Mouse (Mus musculus) T-helper 2 cell (primary cell): ENCODE measurements at regions not wholly inside any gene's neighbourhood (a gene's known extent, or its start where the extent isn't known, plus 50 kb on each side); places are given as distances from the start of the nearest gene placed in this dataset.

Experiments
- in situ Hi-C: fragments of 300-600 bp; cut with MboI, MseI; formaldehyde crosslinking; loops from one replicate; pipeline ENCODE4 v1.15.1; 2025; ENCODE audit warnings: high pct_unique_total_duplicates

GRCm38 (mm10) chr7:129814149-129814860 lies 222.6 kb downstream of the Wdr11 start:
- in situ Hi-C loops = no loop called here

GRCm38 (mm10) chr7:129818833-129819232 lies 227.2 kb downstream of the Wdr11 start:
- in situ Hi-C loops = no loop called here

DNA sequence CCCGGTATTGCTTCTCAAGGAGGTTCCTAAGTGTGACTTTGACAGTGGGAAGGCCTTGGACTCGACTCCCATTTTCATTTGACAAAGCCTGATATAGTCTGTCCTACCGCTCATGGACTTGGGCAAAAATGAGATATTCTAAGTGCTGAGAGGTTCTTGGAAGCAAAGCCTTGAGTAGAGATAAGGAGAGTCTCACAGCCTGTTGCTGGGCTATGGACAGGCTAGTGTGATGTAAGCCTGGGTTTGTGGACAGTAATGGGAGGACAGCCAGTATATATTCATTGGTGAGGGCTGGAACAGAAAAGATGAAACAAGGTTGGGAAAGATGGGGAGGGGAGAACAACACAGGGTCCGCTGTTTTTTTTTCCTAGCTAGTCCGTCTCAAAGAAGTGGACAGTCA lies 228.0 kb downstream of the Wdr11 start:
- in situ Hi-C loops = no loop called here

- in situ Hi-C loops = no loop called here
These were observed 237.3 kb downstream of the Wdr11 start for GRCm38 (mm10) chr7:129828970-129829369.

- in situ Hi-C loops = no loop called here
These were observed 241.2 kb downstream of the Wdr11 start for GRCm38 (mm10) chr7:129832830-129833229.

- in situ Hi-C loops = no loop called here
These were observed 250.8 kb downstream of the Wdr11 start for GRCm38 (mm10) chr7:129842303-129843122.

- in situ Hi-C loops = no loop called here
These were observed 255.5 kb downstream of the Wdr11 start for GRCm38 (mm10) chr7:129847136-129847535.

DNA sequence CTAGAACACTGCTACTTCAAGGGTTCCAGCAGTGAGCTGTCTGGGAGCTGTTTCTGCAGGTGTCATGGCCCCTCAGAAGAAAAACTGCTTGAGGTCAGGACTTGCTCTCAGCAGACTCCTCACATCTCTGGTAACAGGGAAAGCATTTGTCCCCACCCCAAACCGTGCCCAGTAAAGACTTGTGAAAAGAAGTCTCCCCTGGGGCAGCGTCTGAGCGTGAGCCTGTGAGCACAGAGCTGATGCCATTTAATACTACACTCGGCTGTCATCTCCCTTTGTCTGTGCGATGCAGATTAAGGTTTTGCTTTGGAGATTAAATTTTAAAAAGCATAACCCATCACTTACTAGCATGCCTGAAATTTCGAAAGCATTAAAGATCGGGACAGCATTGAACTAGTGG lies 261.9 kb downstream of the Wdr11 start:
- in situ Hi-C loops = no loop called here

GRCm38 (mm10) chr7:129854942-129855341 lies 263.3 kb downstream of the Wdr11 start:
- in situ Hi-C loops = no loop called here

DNA sequence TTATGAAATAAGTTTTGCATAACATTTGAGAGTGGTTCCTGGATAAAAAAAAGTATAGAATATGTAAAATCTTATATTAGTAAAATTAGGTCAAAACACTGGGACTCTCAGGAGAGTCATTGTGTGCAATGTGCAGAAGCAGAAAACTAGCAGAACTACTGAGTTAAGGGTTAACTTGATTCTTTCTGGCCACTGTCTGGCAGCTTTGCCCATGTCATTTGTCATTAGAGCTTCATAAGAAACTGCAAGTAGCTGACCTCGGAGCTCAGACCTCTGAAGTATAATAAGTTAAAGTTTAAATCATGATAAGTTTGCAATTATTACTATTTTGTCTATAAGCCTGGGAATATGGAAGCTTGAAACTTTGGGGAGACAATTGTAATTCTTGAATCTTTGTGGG lies 271.3 kb downstream of the Wdr11 start:
- in situ Hi-C loops = no loop called here

DNA sequence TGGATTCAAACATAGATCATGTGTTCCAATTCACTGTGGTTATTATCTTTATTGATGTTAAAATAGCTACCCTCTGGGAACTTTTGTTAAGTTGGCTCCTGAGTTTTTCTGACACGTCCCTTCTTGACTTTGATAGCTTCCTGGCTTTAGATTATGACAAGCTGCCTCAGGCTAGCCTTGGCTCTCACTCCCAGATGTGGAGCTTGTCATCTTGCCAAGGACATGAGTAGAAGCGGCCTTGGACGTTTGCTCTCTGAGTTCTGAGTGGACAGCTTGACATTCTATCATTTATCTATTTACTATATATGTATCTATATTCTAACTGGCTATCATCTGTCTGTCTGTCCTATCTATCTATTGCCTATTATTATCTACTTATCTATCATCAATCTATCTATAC lies 273.9 kb downstream of the Wdr11 start:
- in situ Hi-C loops = no loop called here

DNA sequence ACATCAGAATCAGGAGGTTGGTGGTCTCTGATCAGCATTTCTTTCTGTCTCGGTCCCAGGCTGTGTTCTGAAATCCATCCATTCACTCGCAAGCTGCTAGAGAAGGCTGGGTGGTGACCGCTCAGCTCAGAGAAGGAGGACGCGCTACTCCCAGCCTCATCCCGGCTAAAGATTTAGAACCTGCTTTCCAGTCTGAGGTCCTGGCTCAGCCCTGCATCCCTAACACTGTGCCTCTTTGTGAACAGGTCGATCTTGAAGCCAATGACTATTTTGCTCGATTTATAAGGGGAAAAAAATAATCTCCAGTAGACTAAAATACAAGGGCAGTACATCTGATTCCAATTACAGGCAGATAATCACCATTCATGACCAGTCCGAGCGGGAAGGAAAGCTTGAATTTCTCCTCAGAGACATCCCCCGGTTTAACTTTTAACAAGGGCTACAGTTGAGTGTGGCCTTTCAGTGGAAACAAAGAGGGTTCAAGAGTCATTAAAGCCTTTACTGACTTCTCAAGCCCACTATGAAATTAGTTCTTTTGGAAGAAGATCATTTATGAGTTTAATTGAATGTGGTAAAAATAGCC lies 280.6 kb downstream of the Wdr11 start:
- in situ Hi-C loops = no loop called here

- in situ Hi-C loops = no loop called here
These were observed 284.7 kb downstream of the Wdr11 start for GRCm38 (mm10) chr7:129876202-129876851.

GRCm38 (mm10) chr7:129876852-129877223 lies 285.2 kb downstream of the Wdr11 start:
- in situ Hi-C loops = no loop called here

- in situ Hi-C loops = no loop called here
These were observed 304.6 kb downstream of the Wdr11 start for GRCm38 (mm10) chr7:129896291-129896690.

DNA sequence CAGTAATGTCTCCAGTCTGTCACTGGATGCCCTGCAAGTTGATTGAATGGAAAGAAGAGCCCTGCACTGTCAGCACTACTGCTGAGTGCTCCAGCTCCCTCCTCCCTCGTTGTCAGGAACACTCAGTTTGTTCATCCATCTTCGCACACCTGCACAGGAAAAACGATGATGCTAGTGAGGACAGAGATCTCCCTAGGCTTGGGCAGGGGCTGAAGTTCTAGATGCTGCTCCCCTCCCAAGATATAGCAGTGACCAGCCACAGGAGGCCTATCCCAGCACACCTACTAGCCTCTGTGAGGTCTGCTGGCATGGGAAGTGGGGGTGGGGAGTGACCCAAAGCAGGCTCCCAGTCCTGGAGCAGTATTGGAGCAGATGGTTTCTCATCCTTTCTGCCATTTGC lies 305.8 kb downstream of the Wdr11 start:
- in situ Hi-C loops = no loop called here

DNA sequence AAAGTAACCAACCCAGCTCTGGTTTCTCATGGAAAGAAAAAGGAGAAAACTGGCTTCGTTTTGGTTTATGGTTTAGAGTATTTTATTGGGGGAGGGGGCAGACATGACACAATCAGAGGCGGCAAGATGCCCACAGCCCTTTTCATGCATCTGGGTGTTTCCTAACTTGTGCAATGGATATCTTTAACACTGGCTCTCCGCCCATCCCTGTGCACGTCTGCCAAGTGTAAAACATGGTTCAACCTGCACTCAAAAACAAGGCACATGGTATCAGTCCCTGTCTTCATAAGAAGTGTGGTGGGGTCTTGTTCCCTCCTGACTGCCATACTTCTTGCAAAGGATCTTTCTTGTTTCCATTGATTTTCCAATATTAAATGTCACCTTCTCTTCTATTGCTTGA lies 310.6 kb downstream of the Wdr11 start:
- in situ Hi-C loops = loop anchor here (25.0 kb wide), 1 partner anchor 1040 kb away; no protein-coding TSS in a partner anchor

DNA sequence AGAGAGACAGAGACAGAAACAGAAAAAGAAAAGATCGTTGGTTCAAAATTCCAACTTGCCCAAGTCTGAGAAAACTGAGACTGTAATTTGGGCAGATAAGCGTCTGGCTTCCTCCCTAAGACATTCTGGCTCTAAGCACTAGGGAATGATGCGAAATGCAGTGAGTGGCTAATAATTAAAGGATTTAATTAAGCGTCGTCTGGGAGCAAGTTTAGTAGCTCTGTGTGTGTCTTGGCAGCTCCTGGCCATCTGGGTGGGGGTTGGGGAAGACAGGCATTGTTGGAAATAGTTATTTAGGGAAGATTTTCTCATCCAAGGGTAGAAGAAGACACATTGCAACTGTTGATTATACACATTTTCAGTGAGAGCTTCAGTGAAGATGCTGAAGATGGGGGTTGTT lies 311.5 kb downstream of the Wdr11 start:
- in situ Hi-C loops = loop anchor here (25.0 kb wide), 1 partner anchor 1041 kb away; no protein-coding TSS in a partner anchor

GRCm38 (mm10) chr7:129906131-129906530 lies 314.5 kb downstream of the Wdr11 start:
- in situ Hi-C loops = loop anchor here (25.0 kb wide), 1 partner anchor 1044 kb away; no protein-coding TSS in a partner anchor

DNA sequence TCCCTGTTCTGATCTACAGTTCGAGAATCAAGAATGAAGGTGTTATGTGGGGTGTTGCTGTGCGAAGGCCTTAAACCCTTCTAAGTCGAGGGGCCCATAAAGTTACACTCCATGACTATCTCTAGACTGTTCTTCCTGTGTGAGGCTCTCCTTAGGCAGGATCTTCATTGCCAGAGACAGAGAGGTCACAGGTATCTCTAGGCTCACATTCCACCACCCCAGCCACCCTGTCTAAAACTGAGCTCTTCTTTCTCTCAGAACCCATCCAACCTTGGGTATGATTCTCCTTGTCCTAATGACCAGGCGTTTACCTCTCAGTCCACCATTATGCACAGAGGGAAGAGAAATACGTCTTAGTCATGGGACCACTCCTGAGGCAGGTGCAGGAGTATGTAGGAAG lies 317.2 kb downstream of the Wdr11 start:
- in situ Hi-C loops = loop anchor here (25.0 kb wide), 1 partner anchor 1047 kb away; no protein-coding TSS in a partner anchor

GRCm38 (mm10) chr7:129909730-129910129 lies 318.1 kb downstream of the Wdr11 start:
- in situ Hi-C loops = loop anchor here (25.0 kb wide), 1 partner anchor 1047 kb away; no protein-coding TSS in a partner anchor

- in situ Hi-C loops = loop anchor here (25.0 kb wide), 1 partner anchor 1049 kb away; no protein-coding TSS in a partner anchor
These were observed 319.2 kb downstream of the Wdr11 start for GRCm38 (mm10) chr7:129910826-129911225.
